Mouse (Mus musculus): ENCODE results near the gene Ackr3. TPM values are rescaled to one million over a fixed set of nuclear protein-coding genes. Genes with fewer than 3 reads are reported as not detected.

Ackr3 gene
- total and polyA plus RNA-seq, 3 experiments, result not detected

GRCm38 (mm10) chr1:90186874-90187273, 16.9 kb upstream of the Ackr3 start:
- Histone ChIP-seq H3K9ac (ENCODE audit: control insufficient read depth, low read depth, low read length, poor library complexity, severe bottlenecking) (no peak overlapping the region), H3K36me3 (ENCODE audit: control insufficient read depth in 1 of 2, insufficient read depth in 2 of 2, low read length in 2 of 2) (no peaks in the 10 kb centered on the region), H3K9me3 (replicated peaks; ENCODE audit: insufficient read depth, low read length) (no peaks in the 10 kb centered on the region), H3K27ac (ENCODE audit: control insufficient read depth, low read depth, low read length) (no peak overlapping the region), H3K4me3 (ENCODE audit: control insufficient read depth in 1 of 2, insufficient read depth in 1 of 2, low read depth in 2 of 2, low read length in 2 of 2) (no peak overlapping the region), H3K4me1 (ENCODE audit: control insufficient read depth in 1 of 2, insufficient read depth in 2 of 2, low read length in 2 of 2) (no peaks in the 10 kb centered on the region), H3K27me3 (ENCODE audit: control insufficient read depth in 1 of 2, insufficient read depth in 2 of 2, low read length in 2 of 2) (no peaks in the 10 kb centered on the region), H3K79me2 (ENCODE audit: control insufficient read depth, insufficient read depth, low read length, poor library complexity) (no peaks in the 10 kb centered on the region)
- TF ChIP-seq UBTF (IDR thresholded peaks at IDR 0.05; ENCODE audit: borderline replicate concordance, insufficient read depth, low read depth, low read length) (no peak), ZNF384 (IDR thresholded peaks at IDR 0.05; ENCODE audit: low read depth, low read length) (no peak), TAL1 (IDR thresholded peaks at IDR 0.05; ENCODE audit: low read length) (no peak), CHD2 (IDR thresholded peaks at IDR 0.05; ENCODE audit: low read length) (no peak), RCOR1 (IDR thresholded peaks at IDR 0.05; ENCODE audit: low read depth, low read length) (no peak), EP300 (IDR thresholded peaks at IDR 0.05; ENCODE audit: low read depth in 1 of 2, low read length in 2 of 2) (no peak), ZKSCAN1 (IDR thresholded peaks at IDR 0.05; ENCODE audit: low read depth, low read length) (no peak), MEF2A (IDR thresholded peaks at IDR 0.05; ENCODE audit: extremely low read depth, insufficient replicate concordance, low read depth, low read length, poor library complexity, severe bottlenecking) (no peak), ZC3H11A (IDR thresholded peaks at IDR 0.05; ENCODE audit: low read depth, low read length) (no peak), SIN3A (IDR thresholded peaks at IDR 0.05; ENCODE audit: low read length) (no peak), HCFC1 (IDR thresholded peaks at IDR 0.05; ENCODE audit: low read depth, low read length) (no peak), BHLHE40 (IDR thresholded peaks at IDR 0.05; ENCODE audit: borderline replicate concordance, low read depth, low read length) (no peak), NRF1 (IDR thresholded peaks at IDR 0.05; ENCODE audit: insufficient read depth, low read depth, low read length, poor library complexity, severe bottlenecking) (no peak), GABPA (IDR thresholded peaks at IDR 0.05; ENCODE audit: low read depth, low read length) (no peak), RAD21 (IDR thresholded peaks at IDR 0.05; ENCODE audit: low read depth, low read length) (no peak), USF1 (IDR thresholded peaks at IDR 0.05; ENCODE audit: low read depth, low read length) (no peak), ELF1 (IDR thresholded peaks at IDR 0.05; ENCODE audit: low read depth, low read length) (no peak), TCF12 (IDR thresholded peaks at IDR 0.05; ENCODE audit: low read depth, low read length) (no peak), JUND (IDR thresholded peaks at IDR 0.05; ENCODE audit: low read depth, low read length) (no peak), MAX (IDR thresholded peaks at IDR 0.05; ENCODE audit: low read length) (no peak)
- no peak for DNase-seq (ENCODE audit: low read depth, low spot score)

DNA sequence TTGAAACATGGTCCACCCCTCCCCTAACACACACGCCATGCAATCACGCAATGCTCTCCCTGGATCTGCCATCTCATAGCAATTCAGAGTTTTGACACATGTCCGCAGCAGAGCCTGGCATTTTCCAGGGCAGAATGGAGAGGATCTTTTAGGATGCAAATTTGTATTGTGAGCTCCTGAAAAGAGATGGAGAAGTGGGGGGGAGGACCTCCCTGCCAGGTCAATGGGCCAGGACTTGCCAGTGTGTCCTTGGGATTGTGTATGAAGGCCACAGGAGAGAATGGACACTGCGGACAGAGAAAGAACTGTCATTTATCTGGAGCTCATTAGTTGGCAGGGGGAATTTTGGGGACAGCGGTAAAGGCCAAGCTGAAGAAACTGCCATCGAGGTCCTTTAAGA, 14.7 kb upstream of the Ackr3 start:
- DNase-seq (ENCODE audit: low read depth, low spot score), result no peak
- Histone ChIP-seq H3K9ac (ENCODE audit: control insufficient read depth, low read depth, low read length, poor library complexity, severe bottlenecking) (no peak overlapping the region), H3K27me3 (ENCODE audit: control insufficient read depth in 1 of 2, insufficient read depth in 2 of 2, low read length in 2 of 2) (no peaks in the 10 kb centered on the region), H3K36me3 (ENCODE audit: control insufficient read depth in 1 of 2, insufficient read depth in 2 of 2, low read length in 2 of 2) (no peaks in the 10 kb centered on the region), H3K27ac (ENCODE audit: control insufficient read depth, low read depth, low read length) (no peak overlapping the region), H3K4me1 (ENCODE audit: control insufficient read depth in 1 of 2, insufficient read depth in 2 of 2, low read length in 2 of 2) (no peaks in the 10 kb centered on the region), H3K9me3 (replicated peaks; ENCODE audit: insufficient read depth, low read length) (no peaks in the 10 kb centered on the region), H3K79me2 (ENCODE audit: control insufficient read depth, insufficient read depth, low read length, poor library complexity) (no peaks in the 10 kb centered on the region), H3K4me3 (ENCODE audit: control insufficient read depth in 1 of 2, insufficient read depth in 1 of 2, low read depth in 2 of 2, low read length in 2 of 2) (no peak overlapping the region)
- TF ChIP-seq ZKSCAN1 (IDR thresholded peaks at IDR 0.05; ENCODE audit: low read depth, low read length), result no peak
- no peak for TF ChIP-seq MYB (IDR thresholded peaks at IDR 0.05; ENCODE audit: low read depth, low read length)
- no peak for TF ChIP-seq POLR2AphosphoS5 (IDR thresholded peaks at IDR 0.05; ENCODE audit: borderline replicate concordance, low read depth, low read length)
- no peak for TF ChIP-seq SIN3A (IDR thresholded peaks at IDR 0.05; ENCODE audit: low read length)
- no peak for TF ChIP-seq CTCF (IDR thresholded peaks at IDR 0.05 in 2 of 3, conservative IDR thresholded peaks at IDR 0.05 in 1 of 3; ENCODE audit: control insufficient read depth in 1 of 3, insufficient read depth in 1 of 3, low read depth in 2 of 3, low read length in 3 of 3, poor library complexity in 1 of 3, severe bottlenecking in 1 of 3)
- no peak for TF ChIP-seq RAD21 (IDR thresholded peaks at IDR 0.05; ENCODE audit: low read depth, low read length)
- no peak for TF ChIP-seq JUND (IDR thresholded peaks at IDR 0.05; ENCODE audit: low read depth, low read length)
- TF ChIP-seq ZMIZ1 (IDR thresholded peaks at IDR 0.05; ENCODE audit: low read depth, low read length), result no peak
- TF ChIP-seq MXI1 (IDR thresholded peaks at IDR 0.05; ENCODE audit: low read depth, low read length), result no peak
- no peak for TF ChIP-seq ZNF384 (IDR thresholded peaks at IDR 0.05; ENCODE audit: low read depth, low read length)
- no peak for TF ChIP-seq TAL1 (IDR thresholded peaks at IDR 0.05; ENCODE audit: low read length)
- TF ChIP-seq GATA1 (IDR thresholded peaks at IDR 0.05; ENCODE audit: low read depth, low read length), result no peak
- TF ChIP-seq EP300 (IDR thresholded peaks at IDR 0.05; ENCODE audit: low read depth in 1 of 2, low read length in 2 of 2), result no peak
- no peak for TF ChIP-seq ZC3H11A (IDR thresholded peaks at IDR 0.05; ENCODE audit: low read depth, low read length)
- no peak for TF ChIP-seq MYC (IDR thresholded peaks at IDR 0.05; ENCODE audit: low read depth, low read length)

Measured in MEL (cell line).